Mouse (Mus musculus) bone marrow macrophage, adult 2 months (primary cell): ENCODE measurements around the gene Msgn1. TPM values are rescaled to one million over a fixed set of nuclear protein-coding genes. Genes with fewer than 3 reads are reported as not detected.
A peak's percentile ranks its signal among the peaks of the same experiment; 100 is the strongest.

Source experiments
- H3K27ac ChIP-seq: 2 replicates; pipeline ENCODE4 v1.5.1; 2012; ENCODE audit warnings: low read depth, low read length; ENCODE audit not compliant: insufficient read depth
- H3K4me1 ChIP-seq: 2 replicates; pipeline ENCODE4 v1.6.1; 2012; ENCODE audit warnings: low read length; ENCODE audit not compliant: control insufficient read depth, insufficient read depth
- H3K4me3 ChIP-seq: 2 replicates; pipeline ENCODE4 v1.5.1; 2012; ENCODE audit warnings: mild to moderate bottlenecking, low read length, moderate library complexity; ENCODE audit not compliant: insufficient read depth
- CTCF ChIP-seq: IDR thresholded peaks from 2 replicates; pipeline ENCODE4 v1.5.1; 2012; ENCODE audit warnings: low read depth, mild to moderate bottlenecking, low read length, moderate library complexity
- POLR2A ChIP-seq: IDR thresholded peaks from 2 replicates; pipeline ENCODE4 v1.6.1; 2012; ENCODE audit warnings: mild to moderate bottlenecking, low read depth, low read length, borderline replicate concordance
- polyA plus RNA-seq: library from polyadenylated mRNA; stranded (reverse); fragments of >200 nt; gene quantifications from 2 replicates; pipeline ENCODE4 v1.2.4, GENCODE M21; 2012; ENCODE audit not compliant: missing spikeins, insufficient read depth, insufficient read length

Msgn1 gene
- polyA plus RNA-seq, 1 experiment = not detected

- no peak for TF ChIP-seq CTCF
- no peak for TF ChIP-seq POLR2A
- Histone ChIP-seq H3K4me1 (no peaks in the 10 kb centered on the region), H3K27ac (no peak overlapping the region), H3K4me3 (no peak overlapping the region)
Measured at GRCm38 (mm10) chr12:11203694-11204665, 4.8 kb downstream of the Msgn1 start.

DNA sequence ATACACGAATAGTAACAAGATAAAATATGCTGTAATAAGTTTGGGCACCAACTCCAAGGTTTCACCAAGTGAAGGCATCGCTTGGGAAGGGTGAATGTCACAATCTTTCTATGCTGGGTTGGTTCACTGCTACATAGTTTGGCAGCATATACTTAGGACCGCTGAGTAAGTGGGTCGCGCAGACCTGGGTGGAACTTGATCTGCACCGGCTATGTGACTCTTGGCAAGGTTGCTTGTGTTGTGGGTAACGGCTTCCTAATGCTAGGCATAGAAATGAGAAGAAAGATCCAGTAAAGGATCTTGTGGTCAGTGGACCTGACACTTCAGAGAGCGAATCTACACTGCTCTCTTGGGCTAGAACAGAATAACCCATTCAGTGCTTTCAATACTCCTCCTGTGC is 6.3 kb downstream of the Msgn1 start:
- H3K27ac ChIP-seq = no peak overlapping the region
- no peak for TF ChIP-seq CTCF
- no peak for TF ChIP-seq POLR2A
- no peak overlapping the region for H3K4me3 ChIP-seq
- H3K4me1 ChIP-seq = no peaks in the 10 kb centered on the region

GRCm38 (mm10) chr12:11200711-11201110 is 8.1 kb downstream of the Msgn1 start:
- H3K4me1 ChIP-seq = no peaks in the 10 kb centered on the region
- TF ChIP-seq POLR2A = no peak

GRCm38 (mm10) chr12:11198551-11198950 is 10.2 kb downstream of the Msgn1 start:
- H3K27ac ChIP-seq = no peak overlapping the region
- H3K4me1 ChIP-seq = no peaks in the 10 kb centered on the region
- H3K4me3 ChIP-seq = no peak overlapping the region
- TF ChIP-seq POLR2A = no peak
- no peak for TF ChIP-seq CTCF

More at GRCm38 (mm10) chr12:11200711-11201110, 8.1 kb downstream of the Msgn1 start:
- Histone ChIP-seq H3K4me3 (no peak overlapping the region), H3K27ac (no peak overlapping the region)

- H3K4me3 ChIP-seq = no peak overlapping the region
- no peak overlapping the region for H3K27ac ChIP-seq
- TF ChIP-seq POLR2A (no peak), CTCF (no peak)
- no peaks in the 10 kb centered on the region for H3K4me1 ChIP-seq
Measured at GRCm38 (mm10) chr12:11198026-11198425, 10.7 kb downstream of the Msgn1 start.

GRCm38 (mm10) chr12:11196830-11197229 is 11.9 kb downstream of the Msgn1 start:
- H3K4me3 ChIP-seq = no peak overlapping the region
- no peak for TF ChIP-seq CTCF
- no peak for TF ChIP-seq POLR2A
- no peak overlapping the region for H3K27ac ChIP-seq
- H3K4me1 ChIP-seq = no peaks in the 10 kb centered on the region

DNA sequence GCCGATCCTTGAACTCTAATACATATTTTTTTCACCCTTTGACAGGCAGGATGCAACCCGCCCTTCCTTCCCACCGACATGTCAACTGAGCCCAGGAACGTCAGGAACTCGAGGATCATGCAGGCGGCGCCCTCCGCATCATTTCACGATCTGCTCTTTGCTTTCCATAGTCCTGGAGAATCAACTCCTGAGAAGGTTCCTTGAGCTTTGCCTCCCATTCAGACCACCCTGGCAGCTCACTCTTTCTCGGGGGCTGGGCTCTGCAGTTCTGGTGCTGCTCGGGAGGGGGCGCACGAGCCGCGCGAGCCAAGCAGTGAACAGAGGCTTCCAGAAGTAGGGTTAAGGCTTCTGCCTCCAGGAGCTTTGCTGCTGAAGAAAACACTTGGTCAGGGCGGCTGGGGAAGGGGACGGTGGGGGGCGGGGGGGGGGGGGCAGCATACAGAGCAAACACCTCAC is 12.6 kb downstream of the Msgn1 start:
- H3K4me3 ChIP-seq = 0 out of 2 replicates have a peak overlapping the region, but pooled peaks have one; percentile 25
- TF ChIP-seq POLR2A (no peak), CTCF (peak; percentile 73)
- no peaks in the 10 kb centered on the region for H3K4me1 ChIP-seq
- H3K27ac ChIP-seq = no peak overlapping the region

DNA sequence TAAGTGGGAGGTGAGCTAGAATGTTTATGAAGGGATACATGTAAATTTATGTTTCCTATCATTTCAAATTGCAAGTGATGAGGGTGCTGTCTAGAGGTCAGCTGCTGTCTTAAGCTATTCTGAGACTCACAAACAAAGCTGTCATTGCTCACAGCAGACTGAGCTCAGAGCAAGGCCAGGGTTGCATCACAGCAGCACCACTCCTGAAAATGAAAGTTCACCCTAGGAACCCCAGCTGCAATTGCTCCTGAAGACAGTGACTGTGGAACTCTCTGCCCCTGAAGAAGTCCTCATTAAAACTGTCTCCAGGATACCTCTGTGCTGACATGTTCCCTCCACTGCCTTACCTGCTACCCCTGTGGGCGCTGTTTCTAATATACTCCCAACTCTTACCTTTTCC is 13.7 kb downstream of the Msgn1 start:
- Histone ChIP-seq H3K4me1 (no peaks in the 10 kb centered on the region), H3K4me3 (no peak overlapping the region), H3K27ac (no peak overlapping the region)
- TF ChIP-seq POLR2A (no peak), CTCF (no peak)

DNA sequence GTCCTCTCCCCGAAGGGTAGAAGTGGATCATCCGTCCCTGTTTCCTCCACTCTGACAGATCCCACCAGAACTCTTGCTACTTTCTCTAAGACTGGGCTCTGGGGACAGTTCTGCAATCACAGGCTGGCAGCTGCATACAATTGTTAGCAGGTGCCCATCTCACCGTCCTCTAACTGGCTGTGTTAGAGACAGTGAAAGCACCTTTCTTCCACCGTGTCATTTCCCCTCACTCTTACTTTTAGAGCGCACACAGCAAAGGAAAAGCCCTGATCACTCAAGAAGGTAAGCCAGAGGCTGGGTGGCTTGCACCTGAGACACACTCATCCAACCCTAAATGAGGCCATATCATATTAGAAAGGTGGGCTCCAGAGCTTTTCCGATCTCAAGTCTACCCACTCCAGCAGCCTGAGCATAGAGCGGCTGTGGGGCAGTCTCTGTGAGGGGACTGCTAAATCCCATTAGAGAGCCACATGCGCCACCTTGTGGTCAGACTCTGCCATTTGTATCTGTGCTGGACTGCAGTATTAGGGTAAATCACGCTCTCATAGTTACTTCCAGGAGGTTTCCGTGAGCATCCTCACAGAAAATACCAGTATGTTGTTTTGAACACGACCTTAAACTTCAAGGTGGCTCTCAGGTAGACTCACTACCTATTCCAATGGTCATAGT is 30.2 kb downstream of the Msgn1 start:
- no peak overlapping the region for H3K27ac ChIP-seq
- TF ChIP-seq CTCF (peak; percentile 72), POLR2A (no peak)
- H3K4me1 ChIP-seq = no peaks in the 10 kb centered on the region
- no peak overlapping the region for H3K4me3 ChIP-seq

GRCm38 (mm10) chr12:11177408-11178394 is 31.1 kb downstream of the Msgn1 start:
- Histone ChIP-seq H3K4me1 (no peaks in the 10 kb centered on the region), H3K4me3 (no peak overlapping the region)
- TF ChIP-seq POLR2A (no peak), CTCF (no peak)

More at GRCm38 (mm10) chr12:11177408-11178394, 31.1 kb downstream of the Msgn1 start:
- no peak overlapping the region for H3K27ac ChIP-seq
